Mouse (Mus musculus) left cerebral cortex, postnatal 4 days (tissue): ENCODE data around the gene Abi3. TPM values are rescaled to one million over a fixed set of nuclear protein-coding genes. Genes with fewer than 3 reads are reported as not detected.
"Not testable (repeated sequence)": the region's sequence is repeated elsewhere in the genome, so short reads cannot be mapped to it uniquely, and the experiment has no call there.

Experiments used
- DNase-seq: peaks from one replicate; pipeline ENCODE4 v3.0.0-alpha.2; 2022
- intact Hi-C: fragments of 180-260 bp; cut with DNase I; formaldehyde crosslinking; loops from one replicate; pipeline ENCODE4 v1.15.1; 2025
- total RNA-seq, 2 experiments: library from RNA; stranded (reverse); gene quantifications; 2 replicates each; pipeline ENCODE4 v1.2.3; 2021

Abi3 gene
- 1 to 10 TPM; 1.5 to 1.9 TPM for total RNA-seq

- DNase-seq, result no peak
- intact Hi-C loops, result no loop called here
These were observed at the start of gene Abi3 for GRCm38 (mm10) chr11:95842074-95842681. Gene Abi3 (minus strand): TSS chr11:95842476.

- intact Hi-C loops, result no loop called here
These were observed 48.3 kb upstream of the Abi3 start for GRCm38 (mm10) chr11:95890462-95891051.

GRCm38 (mm10) chr11:95879861-95880260 lies 37.6 kb upstream of the Abi3 start:
- not testable (repeated sequence) for DNase-seq
- intact Hi-C loops, result loop anchor here (10.0 kb wide), 2 partner anchors 75 to 95 kb away; no protein-coding TSS in a partner anchor

More at GRCm38 (mm10) chr11:95890462-95891051, 48.3 kb upstream of the Abi3 start:
- DNase-seq, result no peak

- intact Hi-C loops, result loop anchor here (10.0 kb wide), 1 partner anchor 99 kb away; no protein-coding TSS in a partner anchor
- DNase-seq, result peak; percentile 78
These were observed 34.0 kb upstream of the Abi3 start for GRCm38 (mm10) chr11:95876296-95876695.

- no peak for DNase-seq
- intact Hi-C loops, result loop anchor here (10.0 kb wide), 1 partner anchor 99 kb away; no protein-coding TSS in a partner anchor
These were observed 33.5 kb upstream of the Abi3 start for GRCm38 (mm10) chr11:95875804-95876203.

- no peak for DNase-seq
- intact Hi-C loops, result loop anchor here (10.0 kb wide), 1 partner anchor 105 kb away; no protein-coding TSS in a partner anchor
These were observed 27.7 kb upstream of the Abi3 start for GRCm38 (mm10) chr11:95869918-95870470.

GRCm38 (mm10) chr11:95869442-95869841 lies 27.2 kb upstream of the Abi3 start:
- no peak for DNase-seq
- intact Hi-C loops, result no loop called here

GRCm38 (mm10) chr11:95861397-95861796 lies 19.1 kb upstream of the Abi3 start:
- intact Hi-C loops, result no loop called here
- DNase-seq, result no peak

- intact Hi-C loops, result no loop called here
- no peak for DNase-seq
These were observed 17.8 kb upstream of the Abi3 start for GRCm38 (mm10) chr11:95860071-95860490.

- intact Hi-C loops, result no loop called here
These were observed 17.2 kb upstream of the Abi3 start for GRCm38 (mm10) chr11:95859468-95859855.

GRCm38 (mm10) chr11:95858528-95859467 lies 16.5 kb upstream of the Abi3 start:
- DNase-seq, result peak; percentile 99
- intact Hi-C loops, result no loop called here

More at GRCm38 (mm10) chr11:95859468-95859855, 17.2 kb upstream of the Abi3 start:
- peak; percentile 71 for DNase-seq

GRCm38 (mm10) chr11:95857716-95858527 lies 15.6 kb upstream of the Abi3 start:
- DNase-seq, result no peak
- intact Hi-C loops, result loop anchor here (2.0 kb wide), 1 partner anchor 31 kb away; no protein-coding TSS in a partner anchor

- intact Hi-C loops, result loop anchor here (2.0 kb wide), 1 partner anchor 31 kb away; no protein-coding TSS in a partner anchor
- no peak for DNase-seq
These were observed 15.0 kb upstream of the Abi3 start for GRCm38 (mm10) chr11:95857306-95857705.

- intact Hi-C loops, result no loop called here
These were observed 11.4 kb upstream of the Abi3 start for GRCm38 (mm10) chr11:95853684-95854083.

GRCm38 (mm10) chr11:95850898-95851297 lies 8.6 kb upstream of the Abi3 start:
- intact Hi-C loops, result no loop called here
- DNase-seq, result no peak

More at GRCm38 (mm10) chr11:95853684-95854083, 11.4 kb upstream of the Abi3 start:
- DNase-seq, result peak; percentile 57

- intact Hi-C loops, result no loop called here
- no peak for DNase-seq
These were observed 2.7 kb upstream of the Abi3 start for GRCm38 (mm10) chr11:95844935-95845334.

GRCm38 (mm10) chr11:95843421-95843950 lies 1.2 kb upstream of the Abi3 start:
- intact Hi-C loops, result no loop called here
- DNase-seq, result no peak

- no peak for DNase-seq
- intact Hi-C loops, result no loop called here
These were observed 677 bp upstream of the Abi3 start for GRCm38 (mm10) chr11:95842953-95843352.

- DNase-seq, result no peak
- intact Hi-C loops, result no loop called here
These were observed 812 bp downstream of the Abi3 start for GRCm38 (mm10) chr11:95841498-95841830.
